Mouse (Mus musculus): Measurements from ENCODE around the gene Ctcf.

Ctcf gene

DNA sequence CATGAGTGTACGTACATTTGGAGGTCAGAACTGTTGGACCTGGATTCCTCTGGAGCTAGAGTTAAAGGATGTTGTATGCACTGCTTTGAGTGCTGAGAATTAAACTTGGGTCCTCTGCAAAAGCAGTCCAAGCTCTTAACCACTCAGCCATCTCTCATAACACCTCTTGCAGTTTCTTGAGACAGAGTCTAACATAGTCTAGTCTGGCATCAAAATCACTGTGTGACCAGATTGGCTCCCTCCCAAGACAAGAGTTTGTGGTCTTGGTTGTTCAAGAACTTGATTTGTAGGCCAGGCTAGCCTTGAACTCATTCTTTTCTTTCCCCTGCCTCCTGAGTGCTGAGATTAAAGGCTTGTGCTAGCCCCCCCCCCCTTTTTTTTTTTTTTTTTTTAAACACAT lies 12.6 kb downstream of the Ctcf start:
- no peak for DNase-seq (ENCODE audit: low spot score)

DNA sequence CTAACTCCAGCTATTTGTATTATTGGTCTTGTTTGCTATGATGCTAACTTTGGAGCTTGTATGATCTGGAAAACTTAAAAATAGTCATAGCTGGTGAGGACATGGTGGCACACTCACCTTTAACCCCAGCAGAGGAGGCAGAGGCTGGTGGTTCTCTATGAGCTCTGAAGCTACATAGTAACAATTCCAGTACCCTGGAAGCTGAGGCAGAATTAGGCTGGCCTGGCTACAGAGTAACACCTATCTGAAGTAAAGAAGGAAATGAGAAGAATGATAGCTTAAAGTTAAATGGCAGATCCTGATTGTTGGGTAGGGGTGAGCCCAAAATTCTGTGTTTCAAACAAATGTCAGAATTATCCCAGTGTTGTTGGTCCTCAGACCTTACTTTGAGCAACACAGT lies 21.3 kb downstream of the Ctcf start:
- no peak for DNase-seq (ENCODE audit: low spot score)

DNA sequence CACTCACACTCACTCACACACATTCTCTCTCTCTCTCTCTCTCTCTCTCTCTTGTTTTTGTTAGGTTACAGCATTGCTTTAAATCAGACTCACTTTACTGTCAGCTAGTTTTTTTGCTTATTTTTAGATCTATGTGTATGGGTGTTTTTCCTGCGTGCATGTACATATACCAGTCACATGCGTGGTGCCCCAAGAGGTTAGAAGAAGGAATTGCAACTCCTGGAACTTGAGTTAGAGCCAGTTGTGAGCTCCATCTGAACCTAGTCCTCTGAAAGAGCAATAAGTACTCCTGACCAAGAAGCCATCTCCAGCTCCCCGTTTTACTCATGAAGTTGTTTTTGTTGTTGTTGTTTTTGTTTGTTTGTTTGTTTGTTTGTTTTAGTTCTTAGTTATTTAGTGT lies 24.8 kb downstream of the Ctcf start:
- no peak for DNase-seq (ENCODE audit: low spot score)

DNA sequence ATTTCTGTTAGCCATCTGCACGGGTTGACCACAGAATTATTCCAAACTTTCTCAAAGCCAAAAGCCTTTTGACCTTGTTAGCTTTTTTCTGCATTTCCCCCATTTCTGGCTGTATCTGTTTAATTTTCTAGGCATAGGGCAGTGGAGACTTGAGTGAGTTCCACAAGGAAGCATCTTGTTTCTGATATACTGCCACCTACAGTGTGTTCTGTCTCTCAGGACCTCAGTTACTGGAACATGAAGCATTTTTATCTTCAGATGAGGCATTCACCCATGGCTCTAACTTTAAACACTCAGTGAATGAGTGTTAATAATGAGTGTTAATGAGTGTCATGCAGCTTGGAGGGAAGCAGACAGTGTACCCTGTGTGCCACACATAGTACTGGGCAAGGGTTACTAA lies 41.5 kb downstream of the Ctcf start:
- DNase-seq (ENCODE audit: low spot score) = peak; percentile 20

DNA sequence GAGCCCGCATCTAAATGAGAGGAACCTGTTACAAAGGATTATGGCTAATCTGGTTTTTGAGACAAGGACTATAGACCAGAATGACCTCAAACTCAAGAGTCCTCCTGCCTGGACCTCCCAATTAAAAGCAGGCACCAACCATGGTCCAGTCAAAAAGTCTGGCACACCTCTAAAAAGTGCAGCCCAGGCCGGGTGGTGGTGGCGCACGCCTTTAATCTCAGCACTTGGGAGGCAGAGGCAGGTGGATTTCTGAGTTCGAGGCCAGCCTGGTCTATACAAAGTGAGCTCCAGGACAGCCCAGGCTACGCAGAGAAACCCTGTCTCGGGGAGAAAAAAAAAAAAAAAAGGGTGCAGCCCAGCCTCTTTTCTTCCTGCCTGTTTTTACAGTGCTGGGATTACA lies 49.0 kb downstream of the Ctcf start:
- no peak for DNase-seq (ENCODE audit: low spot score)

DNA sequence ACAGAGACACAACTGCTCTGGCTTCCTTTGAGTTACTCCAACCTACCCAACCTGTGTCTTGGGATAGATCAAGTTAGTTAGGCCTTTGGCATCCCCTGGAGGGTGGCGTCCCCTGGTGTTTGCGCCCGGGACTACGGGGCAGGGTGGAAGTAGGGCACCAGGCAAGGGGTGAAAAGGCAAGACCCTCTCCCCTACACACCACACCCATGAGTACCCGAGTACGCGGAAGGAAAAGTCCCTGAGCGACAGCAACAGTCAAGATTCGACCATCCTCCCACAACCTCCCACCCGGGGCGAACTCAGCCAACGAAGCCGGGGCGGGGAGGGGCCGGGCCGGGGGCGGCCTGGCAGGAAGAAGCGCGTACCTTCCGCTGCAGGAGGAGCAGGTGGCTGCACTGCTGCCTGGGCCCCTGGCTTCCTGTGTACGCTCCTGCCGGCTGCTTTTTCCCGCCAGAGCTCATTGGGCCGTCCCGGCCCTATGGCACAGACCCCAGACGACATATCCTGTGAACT lies 49.5 kb downstream of the Ctcf start, which contains the start of gene Carmil2:
TSS of gene Carmil2 (plus strand) at position 479 of the 513 bp plus-strand sequence.
- DNase-seq (ENCODE audit: low spot score) = peak; percentile 36

DNA sequence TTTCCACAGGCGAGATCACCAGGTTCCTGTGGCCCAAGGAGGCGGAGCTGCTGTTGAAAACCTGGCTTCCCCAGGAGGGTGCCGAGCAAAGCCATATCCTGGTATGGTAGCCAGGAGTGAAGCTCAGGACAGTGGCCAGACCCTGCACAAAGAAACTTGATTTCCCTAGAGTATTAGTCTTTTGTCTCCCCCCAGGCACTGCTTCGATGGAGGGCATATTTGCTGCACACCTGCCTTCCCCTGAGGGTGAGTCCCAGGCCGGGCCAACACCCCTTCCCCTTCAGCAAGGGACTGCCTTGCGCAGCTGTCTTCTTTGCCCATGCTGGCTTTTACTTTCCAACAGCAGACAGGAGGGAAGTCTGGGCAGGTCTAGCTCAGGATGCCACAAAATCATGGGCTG lies 50.2 kb downstream of the Ctcf start:
- DNase-seq (ENCODE audit: low spot score) = no peak

DNA sequence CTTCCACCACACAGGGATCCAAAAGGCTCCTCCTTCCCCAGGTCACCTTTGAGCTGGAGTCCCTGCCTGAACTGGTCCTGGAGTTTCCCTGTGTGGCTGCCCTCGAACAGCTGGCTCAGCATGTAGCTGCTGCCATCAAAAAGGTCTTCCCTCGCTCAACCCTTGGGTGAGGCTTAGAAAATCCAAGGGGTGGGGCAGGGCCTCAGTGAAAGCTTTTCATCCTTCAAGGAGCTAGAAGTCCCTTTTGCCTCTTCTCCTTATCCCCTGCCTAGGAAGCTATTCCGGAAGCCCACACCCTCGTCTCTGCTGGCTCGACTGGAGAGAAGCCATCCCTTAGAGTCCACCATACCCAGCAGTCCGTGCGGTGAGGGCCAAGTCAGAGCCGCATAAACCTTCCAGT lies 51.1 kb downstream of the Ctcf start:
- no peak for DNase-seq (ENCODE audit: low spot score)

DNA sequence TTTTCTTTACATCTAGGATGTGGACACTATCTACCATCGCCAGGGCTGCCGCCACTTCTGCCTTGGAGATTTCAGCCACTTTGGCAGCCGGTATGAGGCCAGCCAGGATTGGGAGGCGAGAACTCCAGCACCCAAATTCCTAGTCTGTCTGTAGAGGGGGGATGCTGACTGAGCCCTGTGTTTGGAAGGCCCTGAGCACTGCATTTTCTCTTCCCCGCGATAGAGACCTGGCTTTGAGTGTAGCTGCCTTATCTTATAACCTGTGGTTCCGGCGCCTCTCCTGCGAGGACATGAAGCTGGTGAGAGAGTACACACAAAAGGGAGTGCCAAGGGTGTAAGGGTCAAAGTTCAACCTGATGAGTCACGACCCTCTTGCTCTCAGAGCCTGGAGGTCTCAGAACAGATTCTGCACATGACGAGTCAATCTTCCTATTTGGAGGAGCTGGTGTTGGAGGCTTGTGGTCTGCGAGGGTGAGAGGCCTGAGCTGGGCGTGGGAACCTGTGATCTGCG lies 51.9 kb downstream of the Ctcf start:
- no peak for DNase-seq (ENCODE audit: low spot score)

DNA sequence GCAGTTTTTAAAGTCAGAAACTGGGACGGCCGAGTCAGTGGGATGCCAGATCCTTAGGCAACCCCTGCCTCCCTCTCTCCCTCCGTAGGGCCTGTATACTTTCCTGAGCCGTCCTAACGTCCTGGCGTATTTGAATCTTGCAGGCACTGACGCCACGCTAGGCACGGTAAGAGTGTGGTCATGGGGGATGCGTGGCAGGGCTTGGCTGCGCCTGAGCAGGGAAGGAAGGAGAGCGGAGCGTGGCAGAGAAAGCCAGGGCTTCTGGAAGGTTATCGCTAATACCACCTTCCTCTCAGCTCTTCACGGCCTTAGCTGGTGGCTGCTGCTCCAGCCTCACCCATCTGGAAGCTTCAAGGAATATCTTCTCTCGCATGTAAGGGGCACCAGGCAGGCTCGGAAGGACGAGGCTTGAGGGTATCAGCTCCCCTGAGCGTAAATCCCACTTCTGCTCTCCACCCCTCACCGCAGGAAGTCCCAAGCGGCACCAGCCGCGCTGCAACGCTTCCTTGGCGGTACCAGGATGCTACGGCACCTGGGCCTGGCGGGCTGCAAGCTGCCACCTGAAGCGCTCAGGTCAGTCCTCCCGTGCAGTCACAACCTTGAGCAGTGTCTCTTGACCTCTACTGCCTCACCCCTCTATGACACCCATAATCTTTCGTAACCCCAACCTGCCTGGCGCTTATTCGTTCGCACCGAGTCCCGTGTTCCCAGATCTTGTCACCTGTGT lies 53.1 kb downstream of the Ctcf start:
- DNase-seq (ENCODE audit: low spot score) = no peak

DNA sequence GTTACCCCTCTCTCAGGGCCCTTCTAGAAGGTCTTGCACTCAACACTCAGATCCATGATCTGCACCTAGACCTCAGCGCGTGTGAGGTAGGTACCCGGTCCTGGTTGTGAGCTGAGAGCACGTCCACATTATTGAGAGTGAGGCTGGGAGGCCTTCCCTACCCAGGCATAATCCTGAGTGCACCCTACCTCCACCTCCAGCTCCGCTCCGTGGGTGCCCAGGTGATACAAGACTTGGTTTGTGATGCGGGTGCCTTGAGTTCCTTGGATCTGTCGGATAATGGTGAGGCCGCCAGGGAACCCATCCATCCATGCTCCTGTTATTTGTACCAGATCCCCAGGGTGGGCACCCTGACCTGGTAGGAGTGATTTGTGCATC lies 53.6 kb downstream of the Ctcf start:
- no peak for DNase-seq (ENCODE audit: low spot score)

DNA sequence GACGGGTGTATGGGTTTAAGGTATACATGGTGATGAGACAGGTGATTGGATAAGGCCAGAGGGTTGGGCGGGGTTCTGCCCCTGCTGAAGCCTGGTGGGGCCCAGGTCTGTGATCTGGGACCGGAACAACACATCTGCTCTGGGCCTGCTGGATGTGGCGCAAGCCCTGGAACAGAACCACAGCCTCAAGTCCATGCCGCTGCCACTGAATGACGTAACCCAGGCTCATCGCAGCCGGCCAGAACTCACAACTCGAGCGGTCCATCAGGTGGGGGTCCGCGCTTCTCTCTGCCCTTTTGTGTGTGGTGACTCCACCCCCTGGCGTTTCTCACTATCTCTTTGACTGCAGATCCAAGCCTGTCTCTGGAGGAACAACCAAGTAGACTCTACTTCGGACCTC lies 54.6 kb downstream of the Ctcf start:
- DNase-seq (ENCODE audit: low spot score) = no peak

DNA sequence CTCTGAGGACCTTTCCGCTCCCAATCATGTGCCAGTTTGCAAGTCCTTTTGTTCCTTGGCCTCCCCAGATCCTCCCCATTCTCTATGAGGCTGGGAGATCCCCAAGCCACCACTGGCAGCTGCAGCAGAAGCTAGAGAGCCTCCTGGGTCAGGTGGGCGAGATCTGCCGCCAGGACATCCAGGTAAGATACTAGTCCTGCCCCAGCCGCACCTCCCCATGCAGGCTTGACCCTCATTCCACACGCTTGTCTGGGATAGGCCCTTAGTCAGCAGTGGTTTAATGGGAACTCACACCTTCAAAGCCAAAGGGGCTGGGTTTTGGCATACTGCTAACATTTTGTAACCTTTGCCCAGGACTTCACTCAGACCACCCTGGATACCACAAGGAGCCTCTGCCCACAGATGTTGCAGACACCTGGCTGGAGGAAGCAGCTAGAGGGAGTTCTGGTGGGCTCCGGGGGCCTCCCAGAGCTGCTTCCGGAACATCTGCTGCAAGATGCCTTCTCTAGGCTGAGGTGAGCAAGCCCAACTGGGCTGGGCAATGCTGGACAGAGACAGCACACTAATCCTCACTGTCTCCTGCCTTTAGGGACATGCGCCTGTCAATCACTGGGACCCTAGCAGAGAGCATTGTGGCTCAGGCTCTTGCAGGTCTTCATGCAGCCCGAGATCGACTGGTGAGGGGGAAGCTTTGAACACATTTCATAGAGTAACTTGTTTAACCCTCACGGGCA lies 56.2 kb downstream of the Ctcf start:
- no peak for DNase-seq (ENCODE audit: low spot score)

DNA sequence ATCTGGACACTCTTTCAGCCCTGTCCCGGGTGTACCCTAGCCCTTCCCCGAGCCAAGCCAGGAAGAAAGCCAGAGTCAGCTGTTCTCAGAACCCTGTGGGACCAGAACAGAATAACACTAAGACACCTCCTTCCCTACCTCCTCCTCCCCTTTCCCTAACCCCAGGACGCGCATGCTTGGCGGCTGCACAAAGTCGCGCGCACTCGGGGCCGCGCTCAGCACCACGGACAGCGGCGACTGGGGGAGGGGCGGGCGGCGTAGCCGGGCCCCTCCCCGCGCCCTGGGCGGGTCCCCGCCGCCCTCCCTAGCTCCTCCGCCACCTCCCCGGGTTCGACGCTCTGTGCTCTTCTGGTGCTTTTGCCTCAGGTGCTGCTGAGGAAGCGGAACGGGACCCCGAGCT lies 57.3 kb downstream of the Ctcf start:
- peak; percentile 72 for DNase-seq (ENCODE audit: low spot score)

DNA sequence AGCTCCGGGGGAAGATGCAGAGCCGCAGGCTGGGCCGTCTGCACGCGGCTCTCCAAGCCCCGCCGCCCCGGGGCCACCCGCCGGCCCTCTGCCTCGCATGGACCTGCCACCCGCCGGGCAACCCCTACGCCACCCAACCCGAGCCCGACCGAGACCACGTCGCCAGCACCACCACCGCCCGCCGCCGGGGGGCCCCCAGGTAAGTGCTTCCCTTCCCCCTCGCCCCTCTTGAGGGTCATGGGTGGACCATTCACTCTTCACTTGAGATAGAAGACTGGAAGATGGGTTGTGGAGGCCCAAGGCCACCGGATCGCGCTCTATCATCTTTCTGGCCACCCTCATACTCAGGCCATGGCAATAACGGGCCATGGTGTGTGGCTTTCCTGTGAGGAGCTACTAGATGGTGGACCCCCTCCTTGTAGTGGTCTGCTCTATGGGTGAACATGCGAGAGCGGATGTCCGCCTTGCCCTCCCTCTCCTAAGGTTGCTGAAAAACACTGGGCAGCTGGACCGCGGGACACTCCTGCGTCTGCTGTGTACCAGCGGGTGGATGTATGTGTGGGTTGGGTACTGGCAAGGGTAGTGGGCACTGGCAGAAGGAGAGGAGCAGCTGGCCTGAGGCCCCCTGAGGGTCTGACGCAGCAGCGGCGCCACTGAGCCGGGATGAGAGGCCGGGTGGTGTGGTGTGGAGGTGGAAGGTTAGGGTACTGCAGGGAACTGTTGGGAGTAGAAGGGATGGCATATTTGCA lies 57.9 kb downstream of the Ctcf start:
- peak; percentile 44 for DNase-seq (ENCODE audit: low spot score)

DNA sequence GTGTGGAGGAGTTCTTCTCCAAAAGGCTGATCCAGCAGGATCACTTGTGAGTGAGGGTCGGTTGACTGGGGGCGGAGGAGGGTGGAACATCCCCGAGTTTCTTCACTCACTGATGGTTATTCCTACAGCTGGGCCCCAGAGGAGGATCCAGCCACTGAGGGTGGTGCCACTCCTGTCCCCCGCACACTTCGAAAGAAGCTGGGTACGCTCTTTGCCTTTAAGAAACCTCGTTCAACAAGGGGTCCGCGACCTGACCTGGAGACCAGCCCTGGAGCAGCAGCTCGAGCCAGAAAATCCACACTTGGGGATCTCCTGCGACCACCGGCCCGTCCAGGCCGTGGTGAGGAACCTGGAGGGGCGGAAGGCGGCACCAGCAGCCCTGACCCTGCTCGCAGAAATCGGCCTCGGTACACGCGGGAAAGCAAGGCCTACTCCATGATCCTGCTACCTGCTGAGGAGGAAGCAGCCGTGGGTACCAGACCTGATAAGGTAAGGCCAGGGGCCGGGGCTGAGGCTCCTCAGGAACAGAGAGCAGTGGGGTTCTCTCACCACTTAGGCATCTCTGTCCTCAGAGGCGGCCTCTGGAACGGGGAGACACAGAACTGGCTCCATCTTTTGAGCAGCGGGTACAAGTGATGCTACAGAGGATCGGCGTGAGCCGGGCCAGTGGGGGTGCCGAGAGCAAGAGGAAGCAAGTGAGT lies 58.9 kb downstream of the Ctcf start:
- no peak for DNase-seq (ENCODE audit: low spot score)

DNA sequence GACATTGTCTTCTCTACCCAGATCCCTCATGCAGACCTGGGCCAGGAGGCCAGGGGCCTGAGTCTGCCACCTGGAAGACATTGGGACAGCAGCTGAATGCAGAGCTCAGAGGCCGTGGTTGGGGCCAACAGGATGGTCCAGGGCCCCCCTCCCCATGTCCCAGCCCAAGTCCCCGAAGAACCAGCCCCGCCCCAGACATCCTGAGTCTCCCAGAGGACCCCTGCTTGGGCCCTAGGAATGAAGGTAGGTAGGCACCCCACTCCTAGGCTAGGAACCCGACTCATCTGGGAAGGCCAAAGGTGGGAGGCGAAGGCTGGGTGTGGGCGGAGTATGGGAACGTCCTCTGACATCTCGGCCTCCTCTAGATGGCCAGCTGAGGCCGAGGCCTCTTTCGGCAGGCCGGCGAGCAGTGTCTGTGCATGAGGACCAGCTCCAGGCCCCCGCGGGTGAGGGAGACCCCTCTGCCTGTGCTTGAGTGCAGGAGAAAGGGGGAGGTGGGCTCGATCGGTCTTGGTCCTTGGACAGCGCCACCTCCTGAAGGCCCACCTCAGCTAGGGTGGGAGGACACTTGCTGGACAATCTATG lies 60.9 kb downstream of the Ctcf start:
- no peak for DNase-seq (ENCODE audit: low spot score)

DNA sequence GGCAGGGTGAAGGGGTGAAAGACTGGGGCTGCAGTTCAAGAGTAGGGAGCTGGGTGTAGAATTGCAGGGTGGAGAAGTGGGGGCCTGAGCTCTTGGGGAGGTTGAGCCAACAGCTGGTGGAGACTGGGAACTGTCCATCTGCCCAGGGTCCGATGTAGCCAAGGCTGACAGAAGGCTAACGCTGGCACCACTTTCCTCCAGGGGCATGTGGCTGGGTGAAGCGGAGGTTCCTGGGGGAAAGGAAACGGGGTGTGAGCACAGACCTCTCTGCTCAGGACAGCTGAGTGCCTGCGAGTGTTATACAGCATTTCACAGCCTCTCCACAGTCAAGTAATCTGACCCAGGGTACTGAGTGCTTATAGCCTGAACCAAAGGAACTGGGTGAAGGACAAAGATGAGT lies 62.4 kb downstream of the Ctcf start:
- no peak for DNase-seq (ENCODE audit: low spot score)

DNA sequence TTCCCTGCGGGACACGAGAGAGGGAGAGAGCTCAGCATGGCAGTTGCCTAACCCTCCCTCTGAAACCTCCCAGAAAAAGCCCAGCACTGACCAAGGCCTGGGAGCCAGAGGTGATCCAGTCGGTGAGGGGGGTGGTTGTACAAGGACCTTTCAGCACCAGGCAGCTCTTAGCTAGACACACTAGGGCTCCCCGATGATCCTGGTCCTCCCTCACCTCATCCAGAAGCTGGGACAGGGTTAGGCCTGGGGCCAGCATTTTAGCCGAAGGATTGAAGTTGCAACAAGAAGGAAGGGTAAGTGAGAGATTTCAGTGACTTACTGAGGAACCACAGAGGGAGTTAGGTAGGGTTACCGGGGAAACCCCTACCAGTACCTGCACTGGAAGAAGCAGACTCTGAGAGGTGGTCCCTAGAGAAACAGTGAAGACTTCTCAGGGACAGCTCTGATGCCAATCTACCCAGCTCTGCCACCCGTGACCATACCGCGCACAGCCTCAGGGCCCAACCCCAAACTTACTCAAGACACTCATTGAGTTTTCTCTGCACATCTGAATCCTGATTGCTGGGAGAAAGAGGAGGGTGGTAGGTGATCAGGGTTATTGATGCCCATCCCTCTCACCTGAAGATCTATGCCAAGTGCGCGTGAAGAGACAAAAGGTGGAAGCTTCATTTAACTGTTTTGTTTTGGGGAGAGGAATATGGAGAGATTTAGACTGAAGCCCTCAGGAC lies 63.3 kb downstream of the Ctcf start:
- no peak for DNase-seq (ENCODE audit: low spot score)

DNA sequence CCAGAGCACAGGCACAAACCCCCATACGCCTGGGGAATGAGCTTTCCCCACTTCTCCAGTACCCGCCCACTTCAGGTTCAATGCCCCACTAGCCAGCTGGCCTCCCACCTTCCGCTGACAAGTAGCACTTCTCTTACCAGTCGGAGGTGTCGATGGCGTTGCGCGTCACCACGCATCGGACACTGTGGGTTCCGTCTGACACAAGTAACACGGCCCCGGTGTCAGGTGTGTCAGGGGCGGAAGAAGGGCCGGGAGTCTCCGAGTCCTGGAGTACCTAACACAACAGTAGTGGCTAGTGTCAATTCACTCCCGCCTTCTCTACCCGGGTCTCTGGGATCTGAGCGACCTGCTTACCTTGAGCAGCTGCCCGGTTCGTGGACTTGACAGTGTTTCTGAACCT lies 64.2 kb downstream of the Ctcf start:
- peak; percentile 60 for DNase-seq (ENCODE audit: low spot score)

Data from MN1 (cell line).